ENCODE assay signal across 8 mouse cellular contexts in the genomic region with DNA sequence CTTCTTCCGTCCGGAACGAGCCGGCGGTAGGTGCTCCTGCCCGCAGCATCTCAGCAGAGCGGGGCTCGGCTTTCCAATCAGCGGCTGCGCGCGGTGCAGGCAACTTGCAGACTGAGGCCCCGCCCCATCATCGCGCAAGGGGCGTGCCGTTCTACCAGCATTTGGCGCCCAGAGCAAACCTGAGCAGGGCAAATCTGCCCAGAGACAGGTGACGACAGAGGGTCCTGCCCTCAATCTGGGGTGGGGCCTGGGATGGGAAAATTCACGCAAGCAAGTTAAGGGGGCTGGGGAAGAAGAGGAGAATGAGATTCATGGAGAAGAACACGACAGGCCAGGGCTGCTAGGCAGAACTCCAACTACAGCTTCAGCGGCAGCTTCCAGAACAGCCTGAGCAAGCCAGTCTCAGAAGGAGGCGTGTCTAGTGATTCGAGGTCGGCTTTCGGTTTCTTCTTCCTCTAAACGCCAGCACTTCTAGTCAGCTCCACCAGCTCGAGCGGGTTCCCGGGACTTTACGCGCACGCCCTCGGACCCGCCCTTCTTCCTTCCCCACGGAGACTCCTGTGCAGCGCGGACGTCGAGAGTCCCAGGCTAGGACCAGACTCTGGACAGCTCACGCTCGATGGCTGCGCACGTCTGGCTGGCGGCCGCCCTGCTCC. TPM values are rescaled to one million over a fixed set of nuclear protein-coding genes. Genes with fewer than 3 reads are reported as not detected.
DNase-seq lines count a peak whose midpoint lies in the region; ATAC-seq and TF ChIP-seq lines count a peak whose summit lies in the region.

A gene (plus strand): TSS at position 293 of the 656 bp plus-strand sequence.
A gene (minus strand): TSS at position 504 of the 656 bp plus-strand sequence.

- peak within 1 kb of the TSS; percentile 57 for H3K4me3 ChIP-seq in embryonic facial prominence, embryonic 14.5 days (ENCODE audit: low read depth, low read length)
- peak within 1 kb of the TSS; percentile 82 for H3K4me3 ChIP-seq in heart, adult 2 months
- H3K4me3 ChIP-seq in limb, embryonic 13.5 days = peak within 1 kb of the TSS; percentile 58
- peak within 1 kb of the TSS; percentile 47 for H3K4me3 ChIP-seq in midbrain, embryonic 16.5 days (ENCODE audit: low read depth, low read length)

- peak; percentile 72 for TF ChIP-seq POLR2A in heart, adult 2 months (IDR thresholded peaks at IDR 0.05; ENCODE audit: insufficient read depth, low read depth, low read length)

- DNase-seq in 3T3-L1 (ENCODE audit: low read depth, low spot score) = peak; percentile 95
- DNase-seq in adrenal gland, postnatal 4 days (ENCODE audit: low spot score in 2 of 2) = peak; percentile 98
- peak; percentile 97 for DNase-seq in embryonic facial prominence, embryonic 14.5 days (ENCODE audit: low spot score)
- DNase-seq in heart, adult 2 months = peak; percentile 98 to 99
- DNase-seq in kidney, adult 8-10 months = peak; percentile 97 to 99
- DNase-seq in spleen, postnatal 10 days (ENCODE audit: low spot score in 2 of 2) = peak; percentile 98 to 99

- no peak for TF ChIP-seq CTCF in heart, adult 2 months (IDR thresholded peaks at IDR 0.05)

- H3K27me3 ChIP-seq in embryonic facial prominence, embryonic 14.5 days (replicated peaks; ENCODE audit: control insufficient read depth, insufficient read depth, low read length) = peaks cover 34% of the 10 kb centered on the region
- no peaks in the 10 kb centered on the region for H3K27me3 ChIP-seq in heart, adult 2 months (ENCODE audit: control insufficient read depth, insufficient read depth, low read length)
- peaks cover 84% of the 10 kb centered on the region for H3K27me3 ChIP-seq in limb, embryonic 13.5 days
- H3K27me3 ChIP-seq in midbrain, embryonic 16.5 days (ENCODE audit: control insufficient read depth, insufficient read depth, low read depth, low read length) = peaks cover 49% of the 10 kb centered on the region

- no peaks in the 10 kb centered on the region for H3K79me2 ChIP-seq in heart, adult 2 months (replicated peaks; ENCODE audit: control insufficient read depth, insufficient read depth, low read length)

- no peaks in the 10 kb centered on the region for H3K9me3 ChIP-seq in embryonic facial prominence, embryonic 14.5 days (ENCODE audit: control insufficient read depth, low read length)
- H3K9me3 ChIP-seq in limb, embryonic 13.5 days = no peaks in the 10 kb centered on the region
- H3K9me3 ChIP-seq in midbrain, embryonic 16.5 days (replicated peaks; ENCODE audit: control insufficient read depth, low read length, poor library complexity, severe bottlenecking) = no peaks in the 10 kb centered on the region

- WGBS in embryonic facial prominence, embryonic 14.5 days = under 1% methylated on average over 39 of the region's 46 CpGs
- WGBS in heart, adult 2 months = under 1% methylated on average over 46 of the region's 46 CpGs
- under 1% methylated on average over 46 of the region's 46 CpGs for WGBS in limb, embryonic 13.5 days
- 0% methylated on average over 46 of the region's 46 CpGs for WGBS in midbrain, embryonic 16.5 days

- H3K27ac ChIP-seq in embryonic facial prominence, embryonic 14.5 days (replicated peaks; ENCODE audit: low read depth, low read length) = peak within 1 kb of the TSS; percentile 84
- H3K27ac ChIP-seq in heart, adult 2 months = peak within 1 kb of the TSS; percentile 91
- peak within 1 kb of the TSS; percentile 39; the same call in 1 of the 2 replicates for H3K27ac ChIP-seq in limb, embryonic 13.5 days
- no peak within 1 kb of the TSS for H3K27ac ChIP-seq in midbrain, embryonic 16.5 days (ENCODE audit: low read length)

- H3K4me1 ChIP-seq in embryonic facial prominence, embryonic 14.5 days (ENCODE audit: control insufficient read depth, insufficient read depth, low read length) = peaks cover 6% of the 10 kb centered on the region; the same call in 1 of the 2 replicates
- H3K4me1 ChIP-seq in heart, adult 2 months (ENCODE audit: control insufficient read depth, insufficient read depth, low read length) = peaks cover 1% of the 10 kb centered on the region; the same call in 1 of the 2 replicates
- H3K4me1 ChIP-seq in limb, embryonic 13.5 days = peaks cover 12% of the 10 kb centered on the region
- H3K4me1 ChIP-seq in midbrain, embryonic 16.5 days (ENCODE audit: control insufficient read depth, insufficient read depth, low read length) = peaks cover 10% of the 10 kb centered on the region; the same call in 1 of the 2 replicates

- intact Hi-C loops in heart, adult 2 months (cut with DNase I) = loop anchor here (1.0 kb wide), 2 partner anchors 10 to 17 kb away; a partner anchor contains a TSS

- peak within 1 kb of the TSS; percentile 95 for H3K4me2 ChIP-seq in embryonic facial prominence, embryonic 14.5 days (ENCODE audit: low read depth, low read length)
- H3K4me2 ChIP-seq in limb, embryonic 13.5 days (replicated peaks) = peak within 1 kb of the TSS; percentile 94
- peak within 1 kb of the TSS; percentile 70 for H3K4me2 ChIP-seq in midbrain, embryonic 16.5 days (ENCODE audit: low read length)

- peak; percentile 98 for ATAC-seq in embryonic facial prominence, embryonic 14.5 days (ENCODE audit: low read depth)
- peak; percentile 98 for ATAC-seq in limb, embryonic 13.5 days (ENCODE audit: low FRiP score, low read depth)
- ATAC-seq in midbrain, embryonic 16.5 days = peak; percentile 95

- peak; percentile 37; the same call in 1 of the 2 replicates for TF ChIP-seq EP300 in heart, adult 2 months (IDR thresholded peaks at IDR 0.05; ENCODE audit: insufficient read depth, low read depth, low read length)

- peak within 1 kb of the TSS; percentile 71 for H3K9ac ChIP-seq in embryonic facial prominence, embryonic 14.5 days (ENCODE audit: low read depth, low read length)
- peak within 1 kb of the TSS; percentile 83 for H3K9ac ChIP-seq in heart, adult 2 months (ENCODE audit: low read depth, low read length)
- peak within 1 kb of the TSS; percentile 74 for H3K9ac ChIP-seq in limb, embryonic 13.5 days
- peak within 1 kb of the TSS; percentile 59 for H3K9ac ChIP-seq in midbrain, embryonic 16.5 days (ENCODE audit: low read depth, low read length)

- H3K36me3 ChIP-seq in embryonic facial prominence, embryonic 14.5 days (ENCODE audit: control insufficient read depth, insufficient read depth, low read length) = no peaks in the 10 kb centered on the region
- H3K36me3 ChIP-seq in heart, adult 2 months (ENCODE audit: control insufficient read depth, insufficient read depth, low read length) = no peaks in the 10 kb centered on the region
- no peaks in the 10 kb centered on the region for H3K36me3 ChIP-seq in limb, embryonic 13.5 days
- no peaks in the 10 kb centered on the region for H3K36me3 ChIP-seq in midbrain, embryonic 16.5 days (ENCODE audit: control insufficient read depth, insufficient read depth, low read length)

RNA-seq across cellular contexts. Expression of the first gene that starts in this region (rescaled TPM):
- 10 to 100 TPM; 20.8 to 22.1 TPM for total RNA-seq in adrenal gland, postnatal 4 days (2021)
- polyA plus RNA-seq in embryonic facial prominence, embryonic 14.5 days (2014; fragmentation: Nextera tagmentation; extraction: Ambion mirVana) = 5.1 and 7.4 TPM in 2 replicates
- 1 to 10 TPM; 3.4 to 7.2 TPM for total RNA-seq in heart, adult 2 months (2021)
- 10.9 and 11.7 TPM in 2 replicates for polyA plus RNA-seq in heart, adult 2 months (2012; rRNA removed)
- polyA plus RNA-seq in limb, embryonic 13.5 days (2015; fragmentation: Nextera tagmentation; extraction: Ambion mirVana) = 8.0 and 8.4 TPM in 2 replicates
- 2.4 and 4.5 TPM in 2 replicates for polyA plus RNA-seq in midbrain, embryonic 16.5 days (2015; fragmentation: Nextera tagmentation; extraction: Ambion mirVana)

RNA-seq across cellular contexts. Expression of the second gene that starts in this region (rescaled TPM):
- total RNA-seq in adrenal gland, postnatal 4 days (2021) = 10 to 100 TPM; 12.6 to 15.0 TPM
- polyA plus RNA-seq in embryonic facial prominence, embryonic 14.5 days (2014; fragmentation: Nextera tagmentation; extraction: Ambion mirVana) = 2.8 and 3.8 TPM in 2 replicates
- 10 to 100 TPM in 1 of 2 experiments, 1 to 10 TPM in 1; 6.9 to 13.5 TPM for total RNA-seq in heart, adult 2 months (2021)
- 16.0 and 20.5 TPM in 2 replicates for polyA plus RNA-seq in heart, adult 2 months (2012; rRNA removed)
- 2.7 and 3.6 TPM in 2 replicates for polyA plus RNA-seq in limb, embryonic 13.5 days (2015; fragmentation: Nextera tagmentation; extraction: Ambion mirVana)
- polyA plus RNA-seq in midbrain, embryonic 16.5 days (2015; fragmentation: Nextera tagmentation; extraction: Ambion mirVana) = 1.1 and 1.7 TPM in 2 replicates
